Mouse (Mus musculus): Measurements from ENCODE around the gene Slamf7. TPM values are rescaled to one million over a fixed set of nuclear protein-coding genes. Genes with fewer than 3 reads are reported as not detected.

Slamf7 gene
- 0.24 TPM in 1 of 2 replicates, not detected in the other for polyA plus RNA-seq (2014; fragmentation: Nextera tagmentation; extraction: Ambion mirVana)

DNA sequence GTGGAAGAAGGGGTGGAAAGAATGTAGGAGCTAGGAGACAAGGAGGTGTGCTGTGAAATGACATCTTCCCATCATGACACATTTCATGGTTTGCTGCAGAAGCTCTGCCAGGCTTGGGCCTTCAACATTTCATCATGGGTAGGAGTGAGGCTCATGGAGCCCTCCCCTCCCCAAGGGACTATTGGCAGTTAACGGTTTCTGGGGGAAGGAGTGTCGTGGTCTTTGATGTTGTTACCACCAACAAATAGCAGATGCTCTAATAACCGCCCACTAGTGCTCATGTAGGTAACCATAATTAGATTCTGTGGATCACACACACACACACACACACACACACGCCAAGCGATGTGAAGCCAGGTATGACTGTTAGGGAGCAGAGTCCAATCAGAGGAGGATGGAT, at the start of gene Slamf7:
Slamf7 (minus strand) TSS at position 302 of the 400 bp plus-strand sequence.
- 93% methylated on average over 5 of the region's 5 CpGs for WGBS
- no peak within 1 kb of the TSS for H3K4me3 ChIP-seq (replicated peaks; ENCODE audit: low read depth, low read length)
- H3K9ac ChIP-seq (replicated peaks; ENCODE audit: low read length): no peak within 1 kb of the TSS
- DNase-seq (no peak), ATAC-seq (ENCODE audit: low FRiP score, low TSS enrichment) (no peak)
- no peaks in the 10 kb centered on the region for H3K4me1 ChIP-seq (ENCODE audit: control insufficient read depth, insufficient read depth, low read length)
- no peaks in the 10 kb centered on the region for H3K27me3 ChIP-seq (ENCODE audit: control insufficient read depth, insufficient read depth, low read length)
- no peak within 1 kb of the TSS for H3K4me2 ChIP-seq (ENCODE audit: low read length)
- H3K27ac ChIP-seq (replicated peaks; ENCODE audit: low read depth, low read length): no peak within 1 kb of the TSS
- no peaks in the 10 kb centered on the region for H3K9me3 ChIP-seq (ENCODE audit: control insufficient read depth, low read length)
- no peaks in the 10 kb centered on the region for H3K36me3 ChIP-seq (ENCODE audit: control insufficient read depth, insufficient read depth, low read length)

DNA sequence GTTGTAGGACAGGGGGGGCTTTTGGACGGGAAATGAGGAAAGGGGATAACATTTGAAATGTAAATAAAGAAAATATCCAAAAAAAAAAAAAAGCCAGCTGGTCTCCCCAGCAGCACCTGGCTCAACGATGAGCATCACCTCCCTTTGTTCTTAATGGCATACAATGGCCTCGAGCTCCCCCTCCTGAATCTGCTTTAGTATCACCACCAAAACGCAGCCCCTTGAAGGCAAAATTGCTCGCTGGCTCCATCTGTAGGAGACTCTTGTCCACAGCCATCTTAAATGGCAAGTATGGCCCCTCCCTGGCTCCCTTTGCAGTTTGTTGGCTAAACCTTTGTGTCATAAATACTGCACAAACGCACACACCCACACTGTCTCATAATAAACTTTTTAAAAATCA, 46.1 kb upstream of the Slamf7 start:
- DNase-seq: peak; percentile 56
- H3K36me3 ChIP-seq (ENCODE audit: control insufficient read depth, insufficient read depth, low read length): no peaks in the 10 kb centered on the region
- H3K4me3 ChIP-seq (replicated peaks; ENCODE audit: low read depth, low read length): no peak overlapping the region
- WGBS: 18% methylated on average over 6 of the region's 6 CpGs
- H3K27ac ChIP-seq (replicated peaks; ENCODE audit: low read depth, low read length): no peak overlapping the region
- H3K27me3 ChIP-seq (ENCODE audit: control insufficient read depth, insufficient read depth, low read length): no peaks in the 10 kb centered on the region
- H3K9ac ChIP-seq (replicated peaks; ENCODE audit: low read length): no peak overlapping the region
- H3K9me3 ChIP-seq (ENCODE audit: control insufficient read depth, low read length): no peaks in the 10 kb centered on the region
- no peak overlapping the region for H3K4me2 ChIP-seq (ENCODE audit: low read length)
- ATAC-seq (ENCODE audit: low FRiP score, low TSS enrichment): no peak
- H3K4me1 ChIP-seq (ENCODE audit: control insufficient read depth, insufficient read depth, low read length): no peaks in the 10 kb centered on the region

- WGBS: 85% methylated on average over 1 of the region's 1 CpGs
- H3K4me3 ChIP-seq (replicated peaks; ENCODE audit: low read depth, low read length): no peak overlapping the region
- no peaks in the 10 kb centered on the region for H3K36me3 ChIP-seq (ENCODE audit: control insufficient read depth, insufficient read depth, low read length)
- no peaks in the 10 kb centered on the region for H3K9me3 ChIP-seq (ENCODE audit: control insufficient read depth, low read length)
- no peak for ATAC-seq (ENCODE audit: low FRiP score, low TSS enrichment)
- no peak for DNase-seq
- H3K4me1 ChIP-seq (ENCODE audit: control insufficient read depth, insufficient read depth, low read length): no peaks in the 10 kb centered on the region
- H3K27me3 ChIP-seq (ENCODE audit: control insufficient read depth, insufficient read depth, low read length): no peaks in the 10 kb centered on the region
- H3K4me2 ChIP-seq (ENCODE audit: low read length): no peak overlapping the region
- no peak overlapping the region for H3K9ac ChIP-seq (replicated peaks; ENCODE audit: low read length)
- H3K27ac ChIP-seq (replicated peaks; ENCODE audit: low read depth, low read length): no peak overlapping the region
Measured at GRCm38 (mm10) chr1:171693918-171694317, 41.1 kb upstream of the Slamf7 start.

DNA sequence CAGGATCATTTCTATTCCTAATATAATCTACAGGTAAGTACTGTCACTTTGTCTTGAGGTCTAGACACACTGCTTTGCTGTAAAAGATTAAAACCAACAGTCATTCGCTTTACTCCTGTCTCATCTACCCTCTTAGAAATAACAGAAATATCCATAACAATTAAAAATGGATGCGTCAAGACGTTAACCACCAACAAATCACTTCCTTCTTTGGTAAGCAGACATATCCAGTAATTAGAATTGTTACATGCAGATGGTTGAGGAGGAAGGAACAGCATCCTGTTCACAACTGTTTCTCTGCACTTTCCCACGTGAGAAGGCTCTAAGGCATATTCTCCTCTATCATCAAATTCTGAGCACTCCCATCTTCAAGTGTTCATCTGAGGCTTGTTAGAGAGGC, 34.5 kb upstream of the Slamf7 start:
- Histone ChIP-seq H3K27ac (replicated peaks; ENCODE audit: low read depth, low read length) (no peak overlapping the region), H3K4me3 (replicated peaks; ENCODE audit: low read depth, low read length) (no peak overlapping the region), H3K9me3 (ENCODE audit: control insufficient read depth, low read length) (no peaks in the 10 kb centered on the region), H3K27me3 (ENCODE audit: control insufficient read depth, insufficient read depth, low read length) (no peaks in the 10 kb centered on the region), H3K36me3 (ENCODE audit: control insufficient read depth, insufficient read depth, low read length) (no peaks in the 10 kb centered on the region), H3K4me1 (ENCODE audit: control insufficient read depth, insufficient read depth, low read length) (no peaks in the 10 kb centered on the region), H3K9ac (replicated peaks; ENCODE audit: low read length) (no peak overlapping the region), H3K4me2 (ENCODE audit: low read length) (no peak overlapping the region)
- 91% methylated on average over 4 of the region's 4 CpGs for WGBS
- no peak for DNase-seq
- no peak for ATAC-seq (ENCODE audit: low FRiP score, low TSS enrichment)

DNA sequence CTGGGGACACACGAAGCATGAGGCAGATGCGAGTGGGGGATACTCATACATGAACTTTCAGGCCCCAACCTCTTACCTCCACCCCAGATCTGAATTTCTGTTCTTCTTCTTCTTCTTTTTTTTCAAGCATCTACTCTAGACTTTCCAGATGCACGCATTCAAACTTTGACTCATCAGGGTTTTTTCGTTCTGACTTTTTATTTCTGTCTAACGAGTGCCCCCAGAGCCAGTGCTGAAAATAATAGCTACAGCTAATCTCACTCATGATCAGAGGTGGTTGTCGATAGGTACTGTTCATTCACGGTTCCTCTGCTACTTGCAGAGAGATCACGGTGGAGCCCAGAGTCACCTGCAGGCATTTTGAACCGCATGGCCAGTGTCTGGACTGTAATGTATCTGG, 32.1 kb upstream of the Slamf7 start:
- Histone ChIP-seq H3K9me3 (ENCODE audit: control insufficient read depth, low read length) (no peaks in the 10 kb centered on the region), H3K27me3 (ENCODE audit: control insufficient read depth, insufficient read depth, low read length) (no peaks in the 10 kb centered on the region), H3K4me1 (ENCODE audit: control insufficient read depth, insufficient read depth, low read length) (no peaks in the 10 kb centered on the region), H3K36me3 (ENCODE audit: control insufficient read depth, insufficient read depth, low read length) (no peaks in the 10 kb centered on the region), H3K27ac (replicated peaks; ENCODE audit: low read depth, low read length) (no peak overlapping the region), H3K4me2 (ENCODE audit: low read length) (no peak overlapping the region), H3K9ac (replicated peaks; ENCODE audit: low read length) (no peak overlapping the region), H3K4me3 (replicated peaks; ENCODE audit: low read depth, low read length) (no peak overlapping the region)
- ATAC-seq (ENCODE audit: low FRiP score, low TSS enrichment): no peak
- DNase-seq: no peak
- WGBS: 92% methylated on average over 9 of the region's 9 CpGs

DNA sequence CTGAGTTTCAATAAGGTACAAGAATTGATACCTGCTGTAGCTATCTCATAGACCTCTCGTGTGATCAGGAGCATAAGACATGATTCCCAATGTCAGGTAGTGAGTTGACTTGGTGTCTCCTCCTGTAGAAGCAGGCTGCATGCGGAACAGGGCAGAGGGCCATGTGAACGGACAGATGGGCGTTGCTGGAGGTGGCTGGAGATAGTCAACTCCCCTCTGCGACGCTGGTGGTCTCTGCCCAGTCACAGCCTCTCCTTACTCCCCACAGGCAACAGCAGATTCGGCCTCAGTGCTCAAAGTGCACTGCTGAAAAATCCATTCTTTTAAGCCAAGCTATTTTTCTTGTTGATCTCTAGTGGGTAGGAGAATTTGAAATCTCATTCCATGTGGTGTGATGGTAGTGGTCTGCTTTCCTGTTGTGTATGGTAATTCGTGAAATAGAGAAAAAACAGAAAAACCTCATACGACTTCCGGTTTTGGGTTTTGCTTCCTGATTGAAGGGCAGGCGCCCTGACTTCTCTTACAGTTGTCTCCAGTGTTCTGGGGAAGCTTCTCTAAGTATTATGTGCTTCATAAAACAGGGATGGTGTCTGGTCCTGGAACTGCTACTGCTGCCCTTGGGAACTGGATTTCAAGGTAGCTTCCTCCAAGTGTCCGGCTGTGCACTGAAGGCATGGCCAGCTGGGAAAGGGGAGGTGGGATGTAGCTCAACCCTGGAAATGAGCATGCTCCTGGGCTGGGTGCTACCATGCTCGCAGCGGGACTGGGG, 28.9 kb upstream of the Slamf7 start, which contains the start of gene Cd48:
Cd48 (plus strand) TSS at position 479 of the 769 bp plus-strand sequence.
- no peak for DNase-seq
- no peaks in the 10 kb centered on the region for H3K27me3 ChIP-seq (ENCODE audit: control insufficient read depth, insufficient read depth, low read length)

GRCm38 (mm10) chr1:171681009-171681408, 28.2 kb upstream of the Slamf7 start:
- 92% methylated on average over 7 of the region's 7 CpGs for WGBS
- Histone ChIP-seq H3K9me3 (ENCODE audit: control insufficient read depth, low read length) (no peaks in the 10 kb centered on the region), H3K4me1 (ENCODE audit: control insufficient read depth, insufficient read depth, low read length) (no peaks in the 10 kb centered on the region), H3K9ac (replicated peaks; ENCODE audit: low read length) (no peak overlapping the region), H3K36me3 (ENCODE audit: control insufficient read depth, insufficient read depth, low read length) (no peaks in the 10 kb centered on the region), H3K27me3 (ENCODE audit: control insufficient read depth, insufficient read depth, low read length) (no peaks in the 10 kb centered on the region), H3K27ac (replicated peaks; ENCODE audit: low read depth, low read length) (no peak overlapping the region), H3K4me2 (ENCODE audit: low read length) (no peak overlapping the region), H3K4me3 (replicated peaks; ENCODE audit: low read depth, low read length) (no peak overlapping the region)
- DNase-seq (no peak), ATAC-seq (ENCODE audit: low FRiP score, low TSS enrichment) (no peak)

More for the DNA sequence above, 28.9 kb upstream of the Slamf7 start, which contains the start of gene Cd48:
- no peak within 1 kb of the TSS for H3K4me2 ChIP-seq (ENCODE audit: low read length)
- H3K27ac ChIP-seq (replicated peaks; ENCODE audit: low read depth, low read length): no peak within 1 kb of the TSS
- H3K4me1 ChIP-seq (ENCODE audit: control insufficient read depth, insufficient read depth, low read length): no peaks in the 10 kb centered on the region
- ATAC-seq (ENCODE audit: low FRiP score, low TSS enrichment): no peak
- 90% methylated on average over 14 of the region's 14 CpGs for WGBS
- H3K4me3 ChIP-seq (replicated peaks; ENCODE audit: low read depth, low read length): no peak within 1 kb of the TSS
- H3K9ac ChIP-seq (replicated peaks; ENCODE audit: low read length): no peak within 1 kb of the TSS
- no peaks in the 10 kb centered on the region for H3K36me3 ChIP-seq (ENCODE audit: control insufficient read depth, insufficient read depth, low read length)
- no peaks in the 10 kb centered on the region for H3K9me3 ChIP-seq (ENCODE audit: control insufficient read depth, low read length)

GRCm38 (mm10) chr1:171677721-171678120, 24.9 kb upstream of the Slamf7 start:
- DNase-seq (no peak), ATAC-seq (ENCODE audit: low FRiP score, low TSS enrichment) (no peak)
- Histone ChIP-seq H3K4me3 (replicated peaks; ENCODE audit: low read depth, low read length) (no peak overlapping the region), H3K36me3 (ENCODE audit: control insufficient read depth, insufficient read depth, low read length) (no peaks in the 10 kb centered on the region), H3K9ac (replicated peaks; ENCODE audit: low read length) (no peak overlapping the region), H3K27me3 (ENCODE audit: control insufficient read depth, insufficient read depth, low read length) (no peaks in the 10 kb centered on the region), H3K4me2 (ENCODE audit: low read length) (no peak overlapping the region), H3K4me1 (ENCODE audit: control insufficient read depth, insufficient read depth, low read length) (no peaks in the 10 kb centered on the region), H3K9me3 (ENCODE audit: control insufficient read depth, low read length) (no peaks in the 10 kb centered on the region), H3K27ac (replicated peaks; ENCODE audit: low read depth, low read length) (no peak overlapping the region)
- WGBS: 77% methylated on average over 1 of the region's 1 CpGs

GRCm38 (mm10) chr1:171674467-171674866, 21.6 kb upstream of the Slamf7 start:
- H3K4me1 ChIP-seq (ENCODE audit: control insufficient read depth, insufficient read depth, low read length): no peaks in the 10 kb centered on the region
- no peaks in the 10 kb centered on the region for H3K9me3 ChIP-seq (ENCODE audit: control insufficient read depth, low read length)
- DNase-seq: no peak
- no peaks in the 10 kb centered on the region for H3K36me3 ChIP-seq (ENCODE audit: control insufficient read depth, insufficient read depth, low read length)
- no peak overlapping the region for H3K4me3 ChIP-seq (replicated peaks; ENCODE audit: low read depth, low read length)
- no peak overlapping the region for H3K9ac ChIP-seq (replicated peaks; ENCODE audit: low read length)
- no peaks in the 10 kb centered on the region for H3K27me3 ChIP-seq (ENCODE audit: control insufficient read depth, insufficient read depth, low read length)
- WGBS: 65% methylated on average over 1 of the region's 1 CpGs
- no peak overlapping the region for H3K4me2 ChIP-seq (ENCODE audit: low read length)
- no peak for ATAC-seq (ENCODE audit: low FRiP score, low TSS enrichment)
- no peak overlapping the region for H3K27ac ChIP-seq (replicated peaks; ENCODE audit: low read depth, low read length)

All from midbrain, embryonic 14.5 days (tissue).